Mouse (Mus musculus) MEL (cell line): ENCODE measurements at regions not wholly inside any gene's neighbourhood (a gene's known extent, or its start where the extent isn't known, plus 50 kb on each side); places are given as distances from the start of the nearest gene placed in this dataset.

Experiments used
- CTCF ChIP-seq, 3 experiments: IDR thresholded peaks in 2 of 3; conservative IDR thresholded peaks in 1 of 3; 2 replicates each; pipeline ENCODE4 v1.5.1; 2011 to 2012; ENCODE audit warnings: low read length in 3 of 3, low read depth in 2 of 3, mild to moderate bottlenecking in 2 of 3, improper control_type of control experiment in 1 of 3, inconsistent platforms in 1 of 3, mixed read lengths in 1 of 3, moderate library complexity in 1 of 3; ENCODE audit not compliant: control insufficient read depth in 1 of 3, insufficient read depth in 1 of 3, poor library complexity in 1 of 3, severe bottlenecking in 1 of 3
- NELFE ChIP-seq: IDR thresholded peaks from 2 replicates; pipeline ENCODE4 v1.6.1; 2011; ENCODE audit warnings: low read depth, low read length, improper control_type of control experiment
- POLR2A ChIP-seq, 2 experiments: IDR thresholded peaks; 2 replicates each; pipeline ENCODE4 v1.6.1; 2011 to 2012; ENCODE audit warnings: low read length in 2 of 2, mild to moderate bottlenecking in 2 of 2, control low read depth in 1 of 2, improper control_type of control experiment in 1 of 2, low read depth in 1 of 2, moderate library complexity in 1 of 2; ENCODE audit not compliant: control insufficient read depth in 1 of 2, insufficient read depth in 1 of 2, poor library complexity in 1 of 2
- ZC3H11A ChIP-seq: IDR thresholded peaks from 2 replicates; pipeline ENCODE4 v1.6.1; 2012; ENCODE audit warnings: low read depth, mild to moderate bottlenecking, inconsistent platforms, low read length, improper control_type of control experiment

- no peak for TF ChIP-seq POLR2A (IDR thresholded peaks at IDR 0.05; ENCODE audit: control insufficient read depth in 1 of 2, insufficient read depth in 1 of 2, low read depth in 1 of 2, low read length in 2 of 2, poor library complexity in 1 of 2)
- no peak for TF ChIP-seq NELFE
- no peak for TF ChIP-seq CTCF (IDR thresholded peaks at IDR 0.05 in 2 of 3, conservative IDR thresholded peaks at IDR 0.05 in 1 of 3; ENCODE audit: control insufficient read depth in 1 of 3, insufficient read depth in 1 of 3, low read depth in 2 of 3, low read length in 3 of 3, poor library complexity in 1 of 3, severe bottlenecking in 1 of 3)
- no peak for TF ChIP-seq ZC3H11A
Observed at GRCm38 (mm10) chr13:112228846-112229245, 59.4 kb upstream of the Ankrd55 start.
